Mouse (Mus musculus): ENCODE data around the gene 1700001J03Rik. TPM values are rescaled to one million over a fixed set of nuclear protein-coding genes. Genes with fewer than 3 reads are reported as not detected.
A peak's percentile ranks its signal among the peaks of the same experiment; 100 is the strongest.
"Not testable (repeated sequence)": the region's sequence is repeated elsewhere in the genome, so short reads cannot be mapped to it uniquely, and the experiment has no call there.

The 1700001J03Rik gene
- total and polyA plus RNA-seq, 3 experiments, result 0.18 TPM; not detected in 2

DNA sequence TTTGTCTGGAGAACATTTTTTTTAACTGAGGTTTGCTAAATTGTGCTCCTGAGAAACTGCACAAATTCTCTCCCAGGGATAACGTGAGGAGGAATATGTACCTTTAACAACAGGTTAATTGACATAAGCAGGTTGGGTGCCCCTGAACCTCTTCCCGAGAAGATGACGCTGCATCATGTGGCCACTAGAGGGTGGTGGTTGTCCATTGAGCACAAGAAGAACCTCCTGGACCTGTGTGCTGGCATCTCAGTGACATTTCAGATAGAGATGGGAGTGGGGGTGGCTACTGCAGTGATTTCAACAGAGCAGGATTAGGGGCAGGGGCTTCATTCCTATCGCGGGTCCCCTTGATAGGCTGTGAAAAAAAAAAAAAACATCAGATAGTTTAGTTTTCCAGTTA is 2.3 kb upstream of the 1700001J03Rik start:
- not testable (repeated sequence) for H3K27me3 ChIP-seq (ENCODE audit: control insufficient read depth in 1 of 2, insufficient read depth in 2 of 2, low read length in 2 of 2); H3K4me1 ChIP-seq (ENCODE audit: control insufficient read depth in 1 of 2, insufficient read depth in 2 of 2, low read length in 2 of 2); H3K27ac ChIP-seq (ENCODE audit: control insufficient read depth, low read depth, low read length); DNase-seq (ENCODE audit: low read depth, low spot score); H3K9ac ChIP-seq (ENCODE audit: control insufficient read depth, low read depth, low read length, poor library complexity, severe bottlenecking); H3K36me3 ChIP-seq (ENCODE audit: control insufficient read depth in 1 of 2, insufficient read depth in 2 of 2, low read length in 2 of 2); H3K9me3 ChIP-seq (replicated peaks; ENCODE audit: insufficient read depth, low read length); H3K79me2 ChIP-seq (ENCODE audit: control insufficient read depth, insufficient read depth, low read length, poor library complexity); H3K4me3 ChIP-seq (ENCODE audit: control insufficient read depth in 1 of 2, insufficient read depth in 1 of 2, low read depth in 2 of 2, low read length in 2 of 2)
- peak in 1 of 3 experiments; percentile 15; a peak in 1 of 6 replicates for TF ChIP-seq CTCF (IDR thresholded peaks at IDR 0.05 in 2 of 3, conservative IDR thresholded peaks at IDR 0.05 in 1 of 3; ENCODE audit: control insufficient read depth in 1 of 3, insufficient read depth in 1 of 3, low read depth in 2 of 3, low read length in 3 of 3, poor library complexity in 1 of 3, severe bottlenecking in 1 of 3)

DNA sequence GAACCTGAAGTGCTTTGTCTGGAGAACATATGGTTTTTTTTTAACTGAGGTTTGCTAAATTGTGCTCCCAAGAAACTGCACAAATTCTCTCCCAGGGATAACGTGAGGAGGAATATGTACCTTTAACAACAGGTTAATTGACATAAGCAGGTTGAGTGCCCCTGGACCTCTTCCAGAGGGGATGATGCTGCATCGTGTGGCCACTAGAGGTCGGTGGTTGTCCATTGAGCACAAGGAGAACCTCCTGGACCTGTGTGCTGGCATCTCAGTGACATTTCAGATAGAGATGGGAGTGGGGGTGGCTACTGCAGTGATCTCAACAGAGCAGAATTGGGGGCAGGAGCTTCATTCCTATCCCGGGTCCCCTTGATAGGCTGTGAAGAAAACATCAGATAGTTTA is 12.4 kb downstream of the 1700001J03Rik start:
- DNase-seq (ENCODE audit: low read depth, low spot score); H3K9ac ChIP-seq (ENCODE audit: control insufficient read depth, low read depth, low read length, poor library complexity, severe bottlenecking); H3K27ac ChIP-seq (ENCODE audit: control insufficient read depth, low read depth, low read length); H3K9me3 ChIP-seq (replicated peaks; ENCODE audit: insufficient read depth, low read length); H3K27me3 ChIP-seq (ENCODE audit: control insufficient read depth in 1 of 2, insufficient read depth in 2 of 2, low read length in 2 of 2); H3K4me3 ChIP-seq (ENCODE audit: control insufficient read depth in 1 of 2, insufficient read depth in 1 of 2, low read depth in 2 of 2, low read length in 2 of 2); H3K79me2 ChIP-seq (ENCODE audit: control insufficient read depth, insufficient read depth, low read length, poor library complexity); H3K36me3 ChIP-seq (ENCODE audit: control insufficient read depth in 1 of 2, insufficient read depth in 2 of 2, low read length in 2 of 2); H3K4me1 ChIP-seq (ENCODE audit: control insufficient read depth in 1 of 2, insufficient read depth in 2 of 2, low read length in 2 of 2): not testable (repeated sequence)
- TF ChIP-seq CTCF (IDR thresholded peaks at IDR 0.05 in 2 of 3, conservative IDR thresholded peaks at IDR 0.05 in 1 of 3; ENCODE audit: control insufficient read depth in 1 of 3, insufficient read depth in 1 of 3, low read depth in 2 of 3, low read length in 3 of 3, poor library complexity in 1 of 3, severe bottlenecking in 1 of 3) (peak; percentile 27 to 51 (median 38); a peak in 5 of 6 replicates), SMC3 (IDR thresholded peaks at IDR 0.05; ENCODE audit: low read depth, low read length) (peak; percentile 27), RAD21 (IDR thresholded peaks at IDR 0.05; ENCODE audit: low read depth, low read length) (peak; percentile 15)

DNA sequence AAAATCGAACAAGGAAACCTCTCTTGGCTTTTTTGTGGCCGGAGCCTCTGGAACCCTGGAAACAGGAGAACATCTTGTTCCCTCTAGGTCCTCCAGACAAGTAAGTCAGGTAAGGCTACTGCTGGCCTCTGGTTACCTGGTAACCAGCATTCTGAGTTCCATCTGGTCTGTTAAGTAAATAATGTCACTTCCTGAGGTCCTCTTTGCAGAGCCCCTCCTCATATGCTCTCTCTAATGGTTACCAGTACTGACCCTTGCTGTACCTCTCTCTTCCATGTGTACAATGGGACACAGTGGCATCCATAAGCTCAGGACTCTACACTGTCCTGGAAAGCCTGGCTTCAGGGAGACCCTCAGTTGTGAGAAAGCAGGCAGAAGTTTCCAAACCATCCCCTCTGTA is 14.5 kb downstream of the 1700001J03Rik start, which contains the start of gene Gm6309:
Gene Gm6309, minus strand, starts transcription at position 101 of the 400 bp plus-strand sequence.
- not testable (repeated sequence) for DNase-seq (ENCODE audit: low read depth, low spot score); H3K36me3 ChIP-seq (ENCODE audit: control insufficient read depth in 1 of 2, insufficient read depth in 2 of 2, low read length in 2 of 2); H3K27ac ChIP-seq (ENCODE audit: control insufficient read depth, low read depth, low read length); H3K27me3 ChIP-seq (ENCODE audit: control insufficient read depth in 1 of 2, insufficient read depth in 2 of 2, low read length in 2 of 2); H3K4me3 ChIP-seq (ENCODE audit: control insufficient read depth in 1 of 2, insufficient read depth in 1 of 2, low read depth in 2 of 2, low read length in 2 of 2); H3K9me3 ChIP-seq (replicated peaks; ENCODE audit: insufficient read depth, low read length); H3K79me2 ChIP-seq (ENCODE audit: control insufficient read depth, insufficient read depth, low read length, poor library complexity); H3K4me1 ChIP-seq (ENCODE audit: control insufficient read depth in 1 of 2, insufficient read depth in 2 of 2, low read length in 2 of 2); H3K9ac ChIP-seq (ENCODE audit: control insufficient read depth, low read depth, low read length, poor library complexity, severe bottlenecking)

DNA sequence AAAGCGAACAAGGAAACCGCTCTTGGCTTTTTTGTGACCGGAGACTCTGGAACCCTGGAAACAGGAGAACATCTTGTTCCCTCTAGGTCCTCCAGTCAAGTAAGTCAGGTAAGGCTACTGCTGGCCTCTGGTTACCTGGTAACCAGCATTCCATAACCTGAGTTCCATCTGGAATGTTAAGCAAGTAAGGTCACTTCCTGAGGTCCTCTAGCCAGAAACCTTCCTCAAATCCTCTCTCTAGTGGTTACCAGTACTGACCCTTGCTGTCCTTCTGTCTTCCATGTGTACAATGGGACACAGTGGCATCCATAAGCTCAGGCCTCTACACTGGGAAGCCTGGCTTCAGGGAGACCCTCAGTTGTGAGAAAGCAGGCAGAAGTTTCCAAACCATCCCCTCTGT is 24.7 kb downstream of the 1700001J03Rik start, which contains the start of gene Gm5565:
Gene Gm5565, minus strand, starts transcription at position 101 of the 400 bp plus-strand sequence.
- not testable (repeated sequence) for H3K4me3 ChIP-seq (ENCODE audit: control insufficient read depth in 1 of 2, insufficient read depth in 1 of 2, low read depth in 2 of 2, low read length in 2 of 2); H3K9ac ChIP-seq (ENCODE audit: control insufficient read depth, low read depth, low read length, poor library complexity, severe bottlenecking); H3K79me2 ChIP-seq (ENCODE audit: control insufficient read depth, insufficient read depth, low read length, poor library complexity); H3K9me3 ChIP-seq (replicated peaks; ENCODE audit: insufficient read depth, low read length); H3K27ac ChIP-seq (ENCODE audit: control insufficient read depth, low read depth, low read length); H3K4me1 ChIP-seq (ENCODE audit: control insufficient read depth in 1 of 2, insufficient read depth in 2 of 2, low read length in 2 of 2); H3K27me3 ChIP-seq (ENCODE audit: control insufficient read depth in 1 of 2, insufficient read depth in 2 of 2, low read length in 2 of 2); H3K36me3 ChIP-seq (ENCODE audit: control insufficient read depth in 1 of 2, insufficient read depth in 2 of 2, low read length in 2 of 2); DNase-seq (ENCODE audit: low read depth, low spot score)

DNA sequence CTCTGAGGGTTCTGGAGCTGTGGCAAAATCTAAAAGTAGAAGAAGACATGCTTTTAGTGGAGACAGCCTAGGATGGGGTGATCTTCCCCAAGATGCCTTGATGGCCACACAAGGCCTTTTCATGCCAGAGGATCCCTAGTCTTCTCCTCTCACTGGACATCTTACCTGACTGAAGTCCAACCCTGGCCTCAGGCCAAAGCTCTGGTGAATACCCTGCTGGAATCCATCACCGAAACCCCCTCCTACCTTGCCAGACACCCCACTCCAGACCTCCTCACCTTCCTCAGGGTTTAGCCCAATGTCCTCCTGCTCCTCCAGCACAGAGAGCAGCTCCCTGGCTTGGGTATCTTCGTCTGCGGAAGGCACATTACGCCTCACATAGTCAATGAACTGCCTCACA is 26.8 kb downstream of the 1700001J03Rik start:
- H3K36me3 ChIP-seq (ENCODE audit: control insufficient read depth in 1 of 2, insufficient read depth in 2 of 2, low read length in 2 of 2); H3K4me3 ChIP-seq (ENCODE audit: control insufficient read depth in 1 of 2, insufficient read depth in 1 of 2, low read depth in 2 of 2, low read length in 2 of 2); H3K9me3 ChIP-seq (replicated peaks; ENCODE audit: insufficient read depth, low read length); H3K27ac ChIP-seq (ENCODE audit: control insufficient read depth, low read depth, low read length); H3K79me2 ChIP-seq (ENCODE audit: control insufficient read depth, insufficient read depth, low read length, poor library complexity); H3K4me1 ChIP-seq (ENCODE audit: control insufficient read depth in 1 of 2, insufficient read depth in 2 of 2, low read length in 2 of 2); DNase-seq (ENCODE audit: low read depth, low spot score); H3K9ac ChIP-seq (ENCODE audit: control insufficient read depth, low read depth, low read length, poor library complexity, severe bottlenecking); H3K27me3 ChIP-seq (ENCODE audit: control insufficient read depth in 1 of 2, insufficient read depth in 2 of 2, low read length in 2 of 2): not testable (repeated sequence)
